Mouse (Mus musculus): ENCODE measurements at regions not wholly inside any gene's neighbourhood (a gene's known extent, or its start where the extent isn't known, plus 50 kb on each side); places are given as distances from the start of the nearest gene placed in this dataset.

DNA sequence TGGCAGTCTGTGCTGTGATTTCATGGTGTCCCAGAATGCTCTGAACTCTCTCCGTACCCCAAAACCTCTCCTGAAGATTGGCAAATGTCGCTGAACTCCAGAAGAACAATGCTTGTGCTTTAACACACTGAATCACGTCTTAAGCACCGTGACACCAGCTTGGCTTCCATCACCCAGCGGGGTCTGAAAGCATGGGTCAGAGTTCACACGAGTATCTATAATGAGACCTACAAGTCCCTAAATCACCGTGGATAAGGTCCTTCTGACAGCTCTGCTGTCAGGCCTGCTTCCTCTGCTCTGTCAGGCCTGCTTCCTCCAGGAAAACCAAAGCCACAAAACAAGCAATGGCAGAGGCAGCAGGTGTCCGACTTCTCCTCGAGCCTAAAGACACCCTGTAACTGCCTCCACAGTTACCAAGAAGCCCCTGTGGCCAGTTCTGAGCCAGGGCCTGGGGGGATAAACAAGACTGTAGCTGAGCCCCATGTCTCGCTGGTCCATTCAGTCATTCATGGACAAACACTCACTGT lies 229.1 kb upstream of the A430005L14Rik start:
- DNase-seq: no peak

DNA sequence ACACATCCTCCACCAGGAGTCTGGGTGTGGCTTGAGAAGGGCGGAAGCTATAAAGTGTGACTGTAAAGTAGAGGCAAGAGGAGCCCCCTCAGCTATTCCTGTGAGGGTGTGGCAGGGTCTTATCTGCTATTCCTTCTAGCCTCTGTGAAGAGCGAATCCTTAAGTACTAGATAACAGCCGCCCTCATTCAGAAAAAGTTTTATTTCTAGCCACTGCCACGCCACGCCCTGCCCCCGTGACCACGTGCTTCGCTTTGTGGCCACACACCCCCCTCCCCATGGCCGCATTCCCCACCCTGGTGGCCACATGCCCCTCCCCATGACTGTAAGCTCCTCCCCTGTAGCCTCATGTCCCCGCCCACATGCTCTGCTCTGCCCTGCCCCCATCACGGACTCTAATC lies 218.9 kb upstream of the A430005L14Rik start:
- peak in 1 of 2 experiments; percentile 15 for DNase-seq

DNA sequence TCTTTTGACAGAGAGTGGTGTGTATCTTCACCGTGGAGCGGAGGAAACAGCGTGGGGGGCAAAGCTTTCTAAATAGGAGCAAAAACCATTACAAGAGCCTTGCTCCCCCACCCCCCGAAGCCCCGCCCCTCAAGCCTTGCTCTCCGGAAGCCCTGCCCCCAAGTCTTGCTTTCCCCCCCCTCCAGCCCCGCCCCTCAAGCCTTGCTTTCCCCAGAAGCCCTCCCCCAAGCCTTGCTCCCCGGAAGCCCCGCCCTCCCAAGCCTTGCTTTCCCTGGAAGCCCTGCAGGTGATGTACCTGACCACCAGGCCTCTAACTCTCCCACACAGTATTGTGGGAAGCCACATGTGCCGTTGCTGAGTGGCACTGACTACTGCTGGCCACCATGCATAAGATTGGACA lies 214.8 kb upstream of the A430005L14Rik start:
- no peak for DNase-seq

DNA sequence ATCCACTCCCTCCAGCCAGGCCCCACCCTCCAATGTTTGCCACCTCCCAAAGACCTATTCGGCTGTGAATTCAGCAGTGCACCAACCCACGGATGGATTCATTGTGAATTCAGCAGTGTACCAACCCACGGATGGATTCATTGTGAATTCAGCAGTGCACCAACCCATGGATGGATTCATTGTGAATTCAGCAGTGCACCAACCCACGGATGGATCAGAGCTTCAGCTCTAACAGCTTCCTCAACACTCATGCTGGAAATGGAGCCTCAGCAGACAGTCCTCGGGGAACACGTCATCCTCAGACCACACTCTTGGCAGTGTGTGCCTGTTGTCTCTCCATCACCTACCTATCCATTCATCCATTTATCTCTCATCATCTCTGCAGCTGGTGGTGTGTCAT lies 204.2 kb upstream of the A430005L14Rik start:
- DNase-seq: no peak

DNA sequence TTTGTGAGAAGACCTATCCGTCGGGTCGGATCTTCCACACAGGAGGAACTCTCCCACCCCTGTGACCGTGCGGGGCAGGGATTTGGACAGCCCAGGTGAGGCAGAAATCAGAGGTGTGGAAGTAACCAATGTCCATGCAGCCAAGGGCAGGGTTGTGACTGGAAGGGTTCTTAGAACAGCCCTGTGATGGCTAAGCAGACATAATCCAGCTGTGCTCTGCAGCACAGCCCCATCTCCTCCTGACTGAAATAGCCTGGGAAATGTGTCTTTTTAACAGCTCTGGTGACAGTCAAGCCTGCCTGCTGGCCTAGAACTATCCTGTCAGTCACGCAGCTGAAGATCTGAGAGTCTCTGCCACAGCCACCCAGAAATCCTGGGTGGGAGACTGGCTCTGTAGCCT lies 198.7 kb upstream of the A430005L14Rik start:
- peak in 1 of 2 experiments; percentile 25 for DNase-seq

DNA sequence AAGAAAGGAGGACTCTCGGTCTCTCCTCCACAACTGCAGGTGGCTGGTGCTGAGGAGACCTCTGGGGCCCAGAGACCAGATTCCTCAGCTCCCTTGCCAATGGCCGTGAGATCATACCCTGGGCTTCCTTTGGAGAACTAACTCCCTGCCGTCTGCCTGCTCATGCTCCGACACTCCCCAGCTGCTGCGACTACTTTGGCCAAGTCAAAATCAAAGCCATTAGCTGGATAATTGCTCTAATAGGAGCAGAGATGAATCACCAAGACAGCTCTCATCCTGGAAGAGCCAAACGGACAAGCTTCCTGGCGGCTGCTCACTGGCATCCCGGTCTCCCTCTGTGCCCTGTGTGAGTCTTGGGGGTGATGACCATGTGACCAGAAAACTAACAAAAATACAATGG lies 198.3 kb upstream of the A430005L14Rik start:
- DNase-seq: peak; percentile 48 to 57

DNA sequence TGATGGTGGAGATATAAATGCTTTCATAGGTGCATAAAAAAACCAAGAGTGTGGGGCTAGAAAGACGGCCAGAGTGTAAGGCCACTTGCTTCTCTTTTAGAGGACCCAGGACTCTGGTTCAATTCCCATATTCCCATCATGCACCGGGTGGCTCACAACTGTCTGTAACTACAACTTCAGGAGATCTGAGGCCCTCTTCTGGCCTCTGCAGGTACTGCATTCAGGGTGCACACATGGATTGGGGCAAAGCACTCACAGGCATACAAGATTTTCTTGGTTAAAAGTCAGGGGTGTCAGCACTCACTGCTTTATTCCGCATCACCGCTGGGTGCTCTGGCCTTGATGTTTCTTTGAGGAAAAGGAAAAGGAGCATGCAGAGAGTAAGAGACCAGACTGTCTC lies 196.1 kb upstream of the A430005L14Rik start:
- peak; percentile 16 to 17 for DNase-seq

DNA sequence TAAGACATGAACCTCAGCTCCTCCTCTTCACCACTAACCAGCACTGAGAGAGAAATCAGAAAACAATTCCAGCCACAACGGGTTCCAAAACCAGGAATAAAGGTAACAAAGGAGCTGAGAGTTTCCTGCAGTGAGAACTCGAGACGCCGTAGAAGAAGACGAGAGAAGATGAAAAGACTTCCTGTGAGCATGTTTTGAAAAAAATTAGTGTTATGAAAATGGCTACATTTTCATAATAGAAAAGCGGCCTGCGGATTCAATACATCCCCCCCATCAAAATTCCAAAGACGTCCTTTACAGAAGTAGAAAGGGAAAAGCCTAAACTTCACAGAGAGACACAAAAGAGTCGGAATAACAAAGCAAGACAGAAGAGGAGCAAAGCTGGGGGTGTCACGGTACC lies 193.6 kb upstream of the A430005L14Rik start:
- no peak for DNase-seq

DNA sequence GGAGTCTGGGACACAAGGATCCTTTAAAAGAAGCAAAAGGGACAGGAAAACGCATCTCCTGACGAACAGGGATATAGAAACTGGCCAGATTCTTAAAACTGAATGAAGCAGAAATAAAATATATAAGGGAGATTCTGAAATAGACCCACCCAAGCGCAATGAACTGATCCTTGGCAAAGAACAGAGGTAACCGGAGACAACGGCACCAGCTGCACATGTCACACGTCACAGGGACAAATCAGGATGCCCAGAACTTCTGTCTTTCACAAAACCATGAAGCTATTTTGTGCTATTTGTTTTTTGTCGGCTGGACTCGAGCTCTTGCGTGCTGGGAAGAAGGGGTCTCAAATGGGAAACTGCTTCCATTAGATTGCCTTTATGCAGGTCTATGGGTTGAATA lies 189.3 kb upstream of the A430005L14Rik start:
- no peak for DNase-seq

DNA sequence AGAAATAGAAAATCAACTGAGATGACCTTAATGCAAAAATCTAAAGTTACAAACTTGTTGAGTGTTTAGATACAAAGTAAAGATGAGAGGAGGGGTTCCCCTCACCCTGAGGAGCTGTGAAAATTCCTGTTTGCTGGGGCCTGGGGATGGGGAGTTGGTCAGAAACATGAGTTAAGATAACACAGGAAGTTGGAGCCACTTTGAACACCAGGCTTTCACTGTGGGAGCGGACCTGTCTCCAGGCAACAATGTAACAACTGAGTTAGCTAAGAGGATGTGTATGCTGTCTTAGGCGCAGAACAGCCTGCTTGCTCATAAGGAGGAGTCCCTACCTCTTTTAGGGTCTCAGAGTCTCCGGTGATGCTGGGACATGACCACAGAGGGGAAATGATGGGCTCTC lies 188.7 kb upstream of the A430005L14Rik start:
- no peak for DNase-seq

DNA sequence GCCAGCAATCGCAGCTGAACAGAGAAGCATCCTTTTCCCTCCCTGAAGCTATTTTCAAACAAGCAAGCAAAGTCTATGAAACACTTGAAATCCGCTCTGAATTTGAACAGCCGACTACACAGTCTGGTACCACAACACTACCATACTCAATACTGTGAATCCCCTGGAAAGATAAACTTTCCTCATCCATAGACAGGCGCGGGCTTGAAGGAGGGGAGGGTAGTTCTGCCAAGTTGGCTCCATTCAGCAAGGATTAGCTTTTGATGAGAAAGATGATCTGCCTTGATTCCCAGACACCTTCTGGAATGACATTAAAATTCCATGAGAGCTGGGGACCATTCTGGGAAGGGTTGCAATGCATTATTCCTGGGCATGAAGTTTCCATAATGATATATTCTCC lies 186.4 kb upstream of the A430005L14Rik start:
- DNase-seq: no peak

DNA sequence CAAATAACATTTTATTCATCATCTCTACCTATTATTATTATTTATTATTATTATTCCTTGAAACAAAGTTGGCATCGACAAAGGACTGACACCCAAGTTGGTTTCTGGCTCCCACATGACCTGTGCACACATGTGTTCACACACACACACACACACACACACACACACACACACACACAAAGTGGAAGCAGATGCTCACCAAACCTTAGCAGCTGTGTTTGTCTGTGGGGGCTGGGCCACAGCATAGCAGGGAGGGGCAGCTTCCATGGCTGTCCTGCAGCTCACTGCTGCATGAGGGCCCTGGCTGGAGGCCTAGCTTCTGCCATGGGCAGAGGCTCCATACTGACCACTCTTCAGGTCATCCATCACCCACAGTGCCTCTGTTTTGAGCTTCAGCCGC lies 176.5 kb upstream of the A430005L14Rik start:
- no peak for DNase-seq

DNA sequence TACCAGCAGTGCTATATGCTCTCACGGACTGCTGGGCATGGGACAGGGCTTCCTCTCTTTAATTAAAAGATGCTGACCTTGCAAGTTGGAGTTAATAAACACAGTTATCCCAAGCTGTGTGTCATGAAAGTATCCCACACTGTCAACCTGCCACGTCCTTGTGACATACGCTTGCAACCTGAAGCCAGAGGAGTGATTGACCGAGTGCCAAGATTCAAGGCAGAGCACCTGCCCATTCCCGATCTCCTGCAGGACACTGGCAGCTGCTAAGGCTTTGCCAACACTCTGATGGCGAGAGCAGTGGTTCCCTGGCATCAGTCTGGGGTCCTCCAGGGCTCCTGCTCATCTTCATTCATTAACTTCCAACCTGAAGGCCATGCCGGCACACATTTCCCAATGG lies 175.8 kb upstream of the A430005L14Rik start:
- DNase-seq: no peak

DNA sequence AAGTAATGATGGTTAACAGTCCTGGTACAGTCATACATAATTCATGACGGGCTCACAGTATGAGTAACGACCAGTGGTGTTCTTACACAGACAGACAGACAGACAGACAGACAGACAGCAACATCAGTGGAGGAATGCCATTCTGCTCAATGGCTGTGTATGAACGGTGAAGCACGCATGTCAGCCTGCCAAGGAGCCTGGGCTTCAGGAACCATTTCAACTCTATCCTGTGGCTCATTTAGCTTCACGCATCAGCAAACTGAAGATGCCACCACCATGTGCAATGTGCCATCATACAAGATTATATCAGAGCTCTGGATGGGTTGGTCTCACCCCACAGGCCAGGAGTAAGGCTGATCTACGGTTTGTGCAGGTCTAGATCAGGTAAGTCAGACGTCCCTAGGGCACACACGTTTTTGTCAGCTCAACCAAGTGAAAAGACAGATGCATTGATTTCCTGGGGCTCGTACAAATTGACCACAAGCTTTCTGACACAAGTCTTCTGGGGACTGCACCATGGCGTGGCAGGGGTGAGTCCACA lies 175.0 kb upstream of the A430005L14Rik start:
- no peak for DNase-seq

DNA sequence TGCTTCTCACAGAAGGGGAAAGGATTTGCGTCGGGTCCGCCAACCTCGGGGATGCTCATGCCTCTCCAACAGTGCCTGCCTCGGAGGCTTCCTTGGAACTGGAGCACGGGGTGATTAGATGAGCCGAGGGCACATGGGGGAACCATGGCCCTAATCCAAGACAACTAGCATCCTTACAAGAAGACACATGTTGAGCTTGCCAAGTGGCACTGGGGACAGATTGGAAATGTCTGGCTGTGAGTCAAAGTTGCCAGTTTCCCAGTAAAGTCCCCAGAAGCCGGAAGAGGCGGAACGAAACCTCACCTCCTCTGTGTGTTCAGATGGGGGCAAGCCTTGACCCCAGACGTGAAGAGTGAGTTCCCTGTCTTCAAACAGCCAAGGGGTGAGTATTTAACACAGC lies 172.6 kb upstream of the A430005L14Rik start:
- DNase-seq: no peak

DNA sequence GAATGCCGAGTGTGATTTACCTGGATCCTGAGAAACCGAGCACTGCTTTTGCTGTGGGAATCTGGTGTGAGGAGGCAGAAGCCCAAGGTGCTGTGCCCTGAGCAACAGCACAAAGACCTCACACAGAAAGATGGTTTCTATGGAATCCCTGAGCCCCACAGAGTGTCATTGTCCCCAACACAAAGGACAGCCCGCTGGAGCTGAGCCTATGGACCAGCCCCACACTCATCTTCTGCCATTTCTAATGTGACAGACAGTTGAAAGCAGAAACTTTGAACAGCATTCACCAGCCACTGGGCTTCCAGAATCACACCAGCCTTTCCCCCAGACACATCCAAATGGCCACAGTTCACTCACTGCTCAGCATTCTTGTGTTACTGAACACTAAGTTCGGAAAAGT lies 171.5 kb upstream of the A430005L14Rik start:
- DNase-seq: no peak

DNA sequence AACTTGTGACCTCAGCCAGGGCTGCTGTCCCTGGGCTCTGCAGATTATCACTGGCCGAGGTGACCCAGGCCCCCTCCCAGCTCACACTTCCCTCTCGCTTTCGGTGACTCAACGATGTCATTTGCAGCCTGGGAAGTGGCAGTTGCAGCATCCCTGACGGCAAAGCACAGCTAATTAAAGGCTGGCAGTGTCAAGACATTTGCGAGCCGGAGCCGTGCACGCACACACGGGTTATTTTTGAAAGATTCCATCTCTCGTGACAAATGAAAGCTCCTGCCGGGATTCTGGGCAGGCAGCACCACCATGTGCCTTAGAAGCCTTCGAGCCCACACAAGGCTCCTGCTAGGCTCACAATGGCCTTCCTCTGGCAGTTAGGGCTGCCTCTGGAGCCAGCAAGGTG lies 164.7 kb upstream of the A430005L14Rik start:
- no peak for DNase-seq

DNA sequence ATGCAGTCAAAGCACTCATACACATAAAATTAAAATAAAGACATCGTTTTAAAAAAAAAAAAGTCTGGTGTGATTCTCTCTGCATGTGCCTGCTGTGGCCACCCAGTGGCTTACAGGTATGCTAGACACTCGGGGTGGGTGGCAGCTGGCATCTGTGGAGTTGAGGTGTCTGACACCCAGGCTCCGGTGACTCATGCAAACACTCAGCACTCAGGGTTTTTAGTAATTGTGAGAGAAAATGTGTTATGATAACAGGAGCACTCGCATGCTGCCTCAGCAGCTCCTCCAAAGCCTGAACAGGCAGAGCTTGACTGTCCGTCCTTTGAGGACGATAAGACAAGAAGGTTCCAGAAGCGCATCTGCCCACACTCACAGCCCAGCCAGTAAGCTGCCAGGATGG lies 159.0 kb upstream of the A430005L14Rik start:
- DNase-seq: no peak

DNA sequence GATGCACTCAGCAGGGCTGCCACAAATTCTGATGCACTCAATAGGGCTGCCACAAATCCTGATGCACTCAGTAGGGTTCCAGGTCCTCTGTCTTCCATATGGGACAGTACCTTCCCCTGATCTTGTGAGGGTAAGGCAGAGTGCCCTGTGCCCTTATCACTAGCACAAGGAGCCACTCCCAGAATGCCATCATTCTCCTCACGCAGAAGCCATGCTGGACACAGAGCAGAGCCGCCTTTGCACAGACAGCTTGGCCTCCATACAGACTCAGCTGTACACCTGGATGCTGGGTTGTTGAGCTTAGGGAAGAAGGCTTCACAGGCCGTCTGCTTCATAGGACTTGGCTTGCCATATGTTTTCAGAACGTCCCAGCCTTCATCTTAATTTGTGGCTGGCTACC lies 151.3 kb upstream of the A430005L14Rik start:
- no peak for DNase-seq

DNA sequence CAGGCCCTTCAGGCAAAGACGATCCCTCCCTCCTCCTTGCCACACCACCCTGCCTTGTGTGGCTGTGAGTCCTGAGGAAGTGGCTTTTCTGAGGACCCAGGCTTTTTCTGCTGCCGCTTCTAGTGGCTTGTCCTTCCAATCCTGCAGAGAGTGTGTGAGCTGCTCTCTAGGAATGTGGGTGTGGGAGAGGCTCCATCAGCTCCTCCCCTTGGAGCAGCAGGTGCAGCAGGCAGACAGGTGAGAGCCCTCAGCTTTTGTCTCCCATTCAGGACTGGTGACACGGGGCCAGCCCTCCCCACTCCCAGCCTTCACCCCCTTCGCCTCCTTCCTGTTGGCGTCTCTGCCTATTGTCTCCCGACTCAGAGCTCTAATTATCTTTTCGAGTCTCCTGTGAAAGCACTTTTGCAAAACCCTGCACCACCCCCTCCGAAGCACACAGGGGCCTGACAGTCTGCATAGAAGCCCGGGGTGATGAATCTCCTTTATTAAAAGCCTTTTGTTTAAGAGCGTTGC lies 150.8 kb upstream of the A430005L14Rik start:
- DNase-seq: peak; percentile 8 to 17

DNA sequence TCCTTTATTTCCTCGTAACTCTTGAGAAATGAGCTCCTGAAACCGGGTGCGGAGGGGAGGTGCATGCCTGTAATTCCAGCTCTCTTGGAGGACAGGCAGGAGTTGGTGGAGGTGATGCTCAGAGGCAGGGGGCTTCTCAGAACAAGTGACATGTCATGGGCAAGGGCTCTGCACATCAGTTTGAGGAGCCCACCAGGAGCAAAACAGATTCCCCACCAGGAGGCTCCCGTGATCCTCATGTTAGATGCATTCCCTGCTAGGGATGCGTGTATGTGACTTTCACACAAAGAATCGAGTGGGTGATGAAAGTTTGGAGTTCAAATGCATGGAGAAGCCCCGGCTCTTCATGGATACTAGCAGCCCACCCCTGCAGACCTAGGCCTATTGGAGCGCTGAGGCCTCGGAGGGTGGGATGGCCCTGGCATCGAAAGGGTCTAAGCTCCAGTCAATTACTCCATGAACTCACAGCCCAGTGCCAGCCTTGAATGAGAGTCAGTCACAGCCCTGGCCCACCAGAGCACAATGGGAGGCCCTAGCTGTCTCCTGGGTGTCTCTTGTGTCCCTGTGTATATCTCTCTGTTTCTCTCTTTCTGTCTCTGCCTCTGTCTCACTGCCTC lies 150.1 kb upstream of the A430005L14Rik start:
- DNase-seq: peak; percentile 16 to 31

DNA sequence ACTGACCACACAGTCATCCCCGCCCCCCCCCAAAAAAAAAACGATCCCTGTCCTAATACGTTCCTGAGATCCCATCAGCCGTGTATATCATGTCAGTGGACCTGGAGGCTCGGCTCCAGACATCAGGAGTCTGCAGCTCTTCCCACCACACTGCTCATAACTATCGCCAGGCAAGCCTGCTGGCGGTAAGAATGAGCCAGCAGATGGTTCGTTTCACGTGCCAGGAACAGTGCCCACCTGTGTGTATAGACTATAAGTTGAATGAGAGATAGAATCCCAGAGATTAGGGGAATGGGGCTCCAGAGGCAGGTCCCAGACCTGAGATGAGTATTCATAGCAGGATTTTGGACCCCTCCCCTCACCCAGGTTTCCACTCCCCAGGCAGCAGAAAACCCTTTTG lies 144.2 kb upstream of the A430005L14Rik start:
- DNase-seq: no peak

DNA sequence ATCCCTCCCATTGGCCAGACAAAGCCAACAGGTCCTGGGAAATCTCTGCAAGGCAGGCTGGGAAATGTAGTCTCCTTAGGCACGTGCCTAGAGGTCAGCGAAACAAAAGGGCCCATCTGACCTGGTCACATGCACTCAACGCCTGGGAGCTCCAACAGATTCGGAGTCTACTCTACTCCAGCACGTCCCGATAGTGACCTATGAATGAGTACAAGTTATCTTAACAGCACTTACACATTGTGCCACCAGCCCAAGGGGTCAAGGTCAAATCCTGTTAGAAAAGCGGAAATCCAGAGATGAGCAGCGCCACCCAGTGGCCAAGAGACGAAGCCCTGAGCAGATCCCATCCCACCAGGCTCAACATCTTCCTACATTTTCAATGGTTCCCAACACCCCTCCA lies 129.1 kb upstream of the A430005L14Rik start:
- peak; percentile 26 to 36 for DNase-seq

DNA sequence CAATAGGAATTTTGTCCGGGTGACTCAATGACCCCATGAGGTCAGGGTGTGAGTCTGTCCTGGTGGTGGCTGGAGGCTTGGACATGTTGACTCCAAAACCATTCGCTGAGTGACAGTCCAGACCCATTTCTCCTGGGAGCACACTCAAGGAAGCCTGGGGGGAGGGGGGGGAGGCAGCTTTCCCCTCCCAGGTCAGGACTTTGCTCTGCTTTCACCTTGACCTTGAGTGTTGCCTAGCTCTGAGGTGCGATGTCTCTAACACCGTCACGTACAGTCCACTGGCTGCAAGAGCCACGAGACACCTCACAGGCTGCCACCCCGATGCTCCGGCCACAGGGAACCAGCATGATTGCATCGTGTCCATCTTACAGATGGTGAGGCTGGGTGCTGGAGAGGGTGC lies 127.3 kb upstream of the A430005L14Rik start:
- DNase-seq: no peak

DNA sequence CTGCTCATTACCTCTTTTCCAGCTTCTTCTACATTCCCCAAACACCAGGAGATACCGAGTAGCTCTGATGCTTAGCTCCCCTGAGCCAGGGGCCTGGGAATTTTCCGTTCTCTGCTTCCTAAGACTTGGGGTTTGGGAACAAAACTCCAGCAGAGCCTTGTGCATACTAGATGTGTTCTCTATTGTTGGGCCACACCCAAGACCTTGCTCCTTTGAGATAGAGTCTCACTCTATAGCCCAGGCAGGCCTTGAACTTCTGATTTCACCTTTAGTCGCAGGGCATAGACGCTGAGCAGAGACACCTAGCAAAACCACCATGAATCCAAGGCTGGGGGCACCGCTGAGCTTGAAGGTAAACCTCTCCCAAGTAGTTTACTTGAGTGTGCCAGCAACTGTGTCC lies 126.5 kb upstream of the A430005L14Rik start:
- no peak for DNase-seq
